In the genomic region with DNA sequence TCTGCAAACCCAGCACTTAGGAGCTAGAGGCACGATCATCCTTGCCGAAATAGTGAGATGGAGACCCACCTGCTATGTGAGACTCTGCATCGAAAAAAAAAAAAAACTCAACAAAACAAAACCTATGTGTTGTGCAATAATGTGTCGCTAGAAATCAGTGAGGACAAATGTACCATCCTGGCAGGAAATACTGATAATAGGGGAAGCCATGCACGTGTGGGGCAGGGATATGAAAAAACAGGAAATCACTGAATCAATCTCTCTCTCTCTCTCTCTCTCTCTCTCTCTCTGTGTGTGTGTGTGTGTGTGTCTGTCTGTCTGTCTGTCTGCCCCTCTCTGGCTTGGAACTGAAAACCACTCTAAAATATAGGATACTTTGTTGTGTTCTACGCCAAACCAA, we compare ENCODE assay signal across 22 mouse cellular contexts.
DNase-seq lines count a peak whose midpoint lies in the region; ATAC-seq and TF ChIP-seq lines count a peak whose summit lies in the region.
"Had no signal": no experiment of that assay in that cellular context is flagged by ENCODE, and none has a peak within 500 bp of the region (broad histone marks: within the 10 kb centered on the region; RNA-seq: fewer than 3 reads in every experiment).

No protein-coding gene starts in this region.

- no peak overlapping the region for H3K9ac ChIP-seq in heart, adult 2 months (ENCODE audit: low read depth, low read length)
- no peak overlapping the region for H3K9ac ChIP-seq in lung, postnatal 0 days (replicated peaks; ENCODE audit: low read depth)
- H3K9ac ChIP-seq: heart, embryonic 12.5 days had no signal

- no peak overlapping the region for H3K4me2 ChIP-seq in lung, postnatal 0 days (replicated peaks; ENCODE audit: low read depth, low read length)
- H3K4me2 ChIP-seq: heart, embryonic 12.5 days had no signal

- H3K9me3 ChIP-seq in limb, embryonic 10.5 days (replicated peaks): no peaks in the 10 kb centered on the region
- no peaks in the 10 kb centered on the region for H3K9me3 ChIP-seq in lung, postnatal 0 days (ENCODE audit: low read length)
- H3K9me3 ChIP-seq: embryonic facial prominence, embryonic 10.5 days; heart, embryonic 12.5 days had no signal

- TF ChIP-seq CTCF in heart, adult 2 months (IDR thresholded peaks at IDR 0.05): no peak
- TF ChIP-seq CTCF in bone marrow macrophage, adult 2 months (IDR thresholded peaks at IDR 0.05; ENCODE audit: low read depth, low read length): no peak
- TF ChIP-seq CTCF in lung, postnatal 0 days (IDR thresholded peaks at IDR 0.05): no peak

- TF ChIP-seq POLR2A in heart, adult 2 months (IDR thresholded peaks at IDR 0.05; ENCODE audit: insufficient read depth, low read depth, low read length): no peak
- TF ChIP-seq POLR2A in bone marrow macrophage, adult 2 months (IDR thresholded peaks at IDR 0.05; ENCODE audit: borderline replicate concordance, low read depth, low read length): no peak

- H3K79me2 ChIP-seq in heart, adult 2 months (replicated peaks; ENCODE audit: control insufficient read depth, insufficient read depth, low read length): no peaks in the 10 kb centered on the region; the same call in 1 of the 2 replicates

- H3K4me3 ChIP-seq in heart, adult 2 months: no peak overlapping the region
- H3K4me3 ChIP-seq in bone marrow macrophage, adult 2 months (ENCODE audit: insufficient read depth, low read length): no peak overlapping the region
- no peak overlapping the region for H3K4me3 ChIP-seq in limb, embryonic 10.5 days
- H3K4me3 ChIP-seq in lung, postnatal 0 days (ENCODE audit: low read depth, low read length): no peak overlapping the region
- H3K4me3 ChIP-seq: embryonic facial prominence, embryonic 10.5 days; heart, embryonic 12.5 days had no signal

- intact Hi-C loops in heart, adult 2 months (cut with DNase I): no loop called here

- no peak for DNase-seq in heart, adult 2 months
- no peak for DNase-seq in heart, adult 8-10 months (ENCODE audit: low spot score)
- peak; percentile 17 for DNase-seq in CD4-positive helper T cell, adult 2 months (ENCODE audit: low read depth, low spot score)
- DNase-seq in induced T-regulatory cell, adult 2 months (ENCODE audit: low read depth): peak; percentile 34
- no peak for DNase-seq in limb, embryonic 10.5 days (ENCODE audit: low spot score)
- no peak for DNase-seq in embryo, embryonic 10 days (ENCODE audit: low spot score)
- DNase-seq in lung, postnatal 0 days (ENCODE audit: low spot score): no peak
- DNase-seq: adrenal gland, adult 2 months; adrenal gland, postnatal 25 days; B cell, adult 2 months; cerebellum, adult 11 months; cerebellum, adult 8-10 months; cerebellum, postnatal 14 days; gastrocnemius, postnatal 14 days; heart, adult 18-20 months; heart, postnatal 36 days; kidney, adult 11 months had no signal

- H3K27ac ChIP-seq in heart, adult 2 months: peak overlapping the region; percentile 52
- peak overlapping the region; percentile 63 for H3K27ac ChIP-seq in bone marrow macrophage, adult 2 months (ENCODE audit: insufficient read depth, low read depth, low read length)
- H3K27ac ChIP-seq in limb, embryonic 10.5 days: no peak overlapping the region
- no peak overlapping the region for H3K27ac ChIP-seq in lung, postnatal 0 days (ENCODE audit: low read length)
- H3K27ac ChIP-seq: embryonic facial prominence, embryonic 10.5 days had no signal

- peaks cover 17% of the 10 kb centered on the region for H3K4me1 ChIP-seq in heart, adult 2 months (ENCODE audit: control insufficient read depth, insufficient read depth, low read length)
- peaks cover 50% of the 10 kb centered on the region for H3K4me1 ChIP-seq in bone marrow macrophage, adult 2 months (ENCODE audit: control insufficient read depth, insufficient read depth, low read length)
- peaks cover 12% of the 10 kb centered on the region for H3K4me1 ChIP-seq in limb, embryonic 10.5 days
- H3K4me1 ChIP-seq in lung, postnatal 0 days (ENCODE audit: insufficient read depth, low read depth, low read length): peaks cover 12% of the 10 kb centered on the region; the same call in 1 of the 2 replicates

- peaks cover 20% of the 10 kb centered on the region for H3K36me3 ChIP-seq in heart, adult 2 months (ENCODE audit: control insufficient read depth, insufficient read depth, low read length)
- no peaks in the 10 kb centered on the region for H3K36me3 ChIP-seq in limb, embryonic 10.5 days
- no peaks in the 10 kb centered on the region for H3K36me3 ChIP-seq in lung, postnatal 0 days (ENCODE audit: insufficient read depth, low read length)
- H3K36me3 ChIP-seq: embryonic facial prominence, embryonic 10.5 days; heart, embryonic 12.5 days had no signal

- H3K27me3 ChIP-seq in heart, adult 2 months (ENCODE audit: control insufficient read depth, insufficient read depth, low read length): no peaks in the 10 kb centered on the region
- H3K27me3 ChIP-seq in limb, embryonic 10.5 days (ENCODE audit: low read depth, poor library complexity, severe bottlenecking): no peaks in the 10 kb centered on the region
- H3K27me3 ChIP-seq in lung, postnatal 0 days (replicated peaks; ENCODE audit: insufficient read depth, low read length): no peaks in the 10 kb centered on the region
- H3K27me3 ChIP-seq: heart, embryonic 12.5 days had no signal

- ATAC-seq in lung, postnatal 0 days: no peak
- ATAC-seq: forebrain, embryonic 14.5 days; hindbrain, embryonic 16.5 days had no signal

- 63% methylated on average over 6 of the region's 6 CpGs for WGBS in heart, adult 2 months
- WGBS in limb, embryonic 10.5 days: 87% methylated on average over 6 of the region's 6 CpGs
- 63% methylated on average over 6 of the region's 6 CpGs for WGBS in lung, postnatal 0 days

- no peak for TF ChIP-seq EP300 in heart, adult 2 months (IDR thresholded peaks at IDR 0.05; ENCODE audit: insufficient read depth, low read depth, low read length)
- TF ChIP-seq EP300 in lung, postnatal 0 days (IDR thresholded peaks at IDR 0.05): no peak

Comparison
In these comparisons a context has a peak if more than half of its experiments do, and no peak if none do; other contexts are left out.
1. DNase-seq: peak in CD4-positive helper T cell, adult 2 months (single experiment) and induced T-regulatory cell, adult 2 months (single experiment); none in heart, adult 2 months (0 of 2), heart, adult 8-10 months (single experiment), limb, embryonic 10.5 days (single experiment), embryo, embryonic 10 days (single experiment) and lung, postnatal 0 days (single experiment).
2. H3K27ac ChIP-seq: peak in heart, adult 2 months (single experiment) and bone marrow macrophage, adult 2 months (single experiment); none in limb, embryonic 10.5 days (single experiment) and lung, postnatal 0 days (single experiment).